Mouse (Mus musculus) bone marrow macrophage, adult 2 months (primary cell): ENCODE results near the gene Npsr1. TPM values are rescaled to one million over a fixed set of nuclear protein-coding genes. Genes with fewer than 3 reads are reported as not detected.

Experiments
- H3K27ac ChIP-seq: 2 replicates; pipeline ENCODE4 v1.5.1; 2012; ENCODE audit warnings: low read depth, low read length; ENCODE audit not compliant: insufficient read depth
- H3K4me1 ChIP-seq: 2 replicates; pipeline ENCODE4 v1.6.1; 2012; ENCODE audit warnings: low read length; ENCODE audit not compliant: control insufficient read depth, insufficient read depth
- H3K4me3 ChIP-seq: 2 replicates; pipeline ENCODE4 v1.5.1; 2012; ENCODE audit warnings: mild to moderate bottlenecking, low read length, moderate library complexity; ENCODE audit not compliant: insufficient read depth
- CTCF ChIP-seq: IDR thresholded peaks from 2 replicates; pipeline ENCODE4 v1.5.1; 2012; ENCODE audit warnings: low read depth, mild to moderate bottlenecking, low read length, moderate library complexity
- POLR2A ChIP-seq: IDR thresholded peaks from 2 replicates; pipeline ENCODE4 v1.6.1; 2012; ENCODE audit warnings: mild to moderate bottlenecking, low read depth, low read length, borderline replicate concordance
- polyA plus RNA-seq: library from polyadenylated mRNA; stranded (reverse); fragments of >200 nt; gene quantifications from 2 replicates; pipeline ENCODE4 v1.2.4, GENCODE M21; 2012; ENCODE audit not compliant: missing spikeins, insufficient read depth, insufficient read length

Npsr1 gene
- polyA plus RNA-seq, 1 experiment = not detected

DNA sequence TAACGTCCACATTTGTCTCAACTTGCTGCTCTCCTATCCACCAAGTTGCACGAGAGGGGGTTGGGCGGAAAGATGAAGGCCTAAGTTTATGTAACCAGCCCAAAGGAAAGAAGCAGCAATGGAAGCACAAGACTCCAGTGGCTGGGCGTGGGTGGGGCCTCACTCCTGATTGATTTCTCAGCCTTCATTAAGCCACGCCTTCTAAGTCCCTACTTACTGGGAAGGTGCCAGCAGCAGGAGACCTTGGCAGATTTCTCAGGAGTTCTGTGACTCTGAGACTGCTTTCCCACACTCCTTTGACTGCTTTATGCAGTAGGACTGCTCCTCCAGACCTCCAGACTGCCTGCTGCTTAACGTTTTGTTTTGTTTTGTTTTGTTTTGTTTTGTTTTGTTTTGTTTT lies 193.6 kb downstream of the Npsr1 start:
- Histone ChIP-seq H3K4me3 (no peak overlapping the region), H3K4me1 (no peaks in the 10 kb centered on the region), H3K27ac (no peak overlapping the region)
- TF ChIP-seq CTCF = no peak
- TF ChIP-seq POLR2A = no peak

- Histone ChIP-seq H3K4me1 (peaks cover 3% of the 10 kb centered on the region), H3K4me3 (no peak overlapping the region), H3K27ac (no peak overlapping the region)
- no peak for TF ChIP-seq CTCF
- no peak for TF ChIP-seq POLR2A
Measured at GRCm38 (mm10) chr9:24293252-24293959, 195.6 kb downstream of the Npsr1 start.

GRCm38 (mm10) chr9:24302906-24303305 lies 205.1 kb downstream of the Npsr1 start:
- Histone ChIP-seq H3K4me3 (no peak overlapping the region), H3K27ac (no peak overlapping the region), H3K4me1 (peaks cover 4% of the 10 kb centered on the region)
- TF ChIP-seq CTCF = no peak

- TF ChIP-seq CTCF (no peak), POLR2A (no peak)
- Histone ChIP-seq H3K4me1 (no peaks in the 10 kb centered on the region), H3K27ac (no peak overlapping the region), H3K4me3 (no peak overlapping the region)
Measured at GRCm38 (mm10) chr9:24306990-24307389, 209.2 kb downstream of the Npsr1 start.

DNA sequence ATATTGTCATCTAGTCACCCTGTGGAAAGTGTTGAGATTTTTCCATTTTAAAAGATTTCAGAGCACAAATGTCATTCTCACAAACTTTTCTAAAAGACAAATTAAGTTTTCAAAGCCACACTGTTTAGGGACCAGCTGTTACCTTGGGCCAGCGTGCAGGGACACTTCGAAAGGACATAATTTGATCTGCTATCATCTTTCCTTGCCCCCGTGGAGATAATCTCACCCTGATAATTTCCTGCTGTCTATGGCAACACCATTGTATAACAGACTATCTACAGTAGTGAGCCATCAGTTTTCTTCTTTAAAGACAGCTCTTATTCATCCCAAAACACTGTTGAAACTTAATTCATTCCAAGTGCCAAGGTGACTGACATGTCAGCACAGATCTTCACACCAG lies 209.6 kb downstream of the Npsr1 start:
- TF ChIP-seq CTCF = no peak
- no peak for TF ChIP-seq POLR2A
- Histone ChIP-seq H3K4me3 (no peak overlapping the region), H3K27ac (no peak overlapping the region), H3K4me1 (no peaks in the 10 kb centered on the region)

GRCm38 (mm10) chr9:24315835-24316234 lies 218.0 kb downstream of the Npsr1 start:
- no peak for TF ChIP-seq POLR2A
- TF ChIP-seq CTCF = no peak
- Histone ChIP-seq H3K4me3 (no peak overlapping the region), H3K4me1 (no peaks in the 10 kb centered on the region), H3K27ac (no peak overlapping the region)

GRCm38 (mm10) chr9:24331661-24332060 lies 233.9 kb downstream of the Npsr1 start:
- no peak overlapping the region for H3K4me3 ChIP-seq
- no peaks in the 10 kb centered on the region for H3K4me1 ChIP-seq
- TF ChIP-seq CTCF (no peak), POLR2A (no peak)
- no peak overlapping the region for H3K27ac ChIP-seq

DNA sequence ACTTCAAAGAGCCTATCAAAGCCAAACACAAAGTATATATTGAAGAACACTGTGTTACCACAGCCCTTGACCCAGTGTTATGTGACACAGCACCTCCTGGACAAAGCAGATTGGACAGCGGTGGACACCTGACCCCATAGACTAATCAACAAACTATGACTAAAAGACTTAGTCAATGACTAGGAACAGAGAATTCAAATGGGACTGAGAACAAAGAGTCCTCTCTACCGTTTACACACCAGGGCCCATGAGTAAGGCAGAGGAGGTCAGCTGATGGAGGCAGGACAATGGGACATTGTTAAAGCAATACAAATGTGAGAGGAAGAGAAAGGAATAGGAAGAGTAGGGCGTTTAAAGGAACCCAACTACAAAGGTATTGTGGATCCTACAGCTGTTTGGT lies 243.5 kb downstream of the Npsr1 start:
- TF ChIP-seq POLR2A = no peak
- no peak for TF ChIP-seq CTCF

DNA sequence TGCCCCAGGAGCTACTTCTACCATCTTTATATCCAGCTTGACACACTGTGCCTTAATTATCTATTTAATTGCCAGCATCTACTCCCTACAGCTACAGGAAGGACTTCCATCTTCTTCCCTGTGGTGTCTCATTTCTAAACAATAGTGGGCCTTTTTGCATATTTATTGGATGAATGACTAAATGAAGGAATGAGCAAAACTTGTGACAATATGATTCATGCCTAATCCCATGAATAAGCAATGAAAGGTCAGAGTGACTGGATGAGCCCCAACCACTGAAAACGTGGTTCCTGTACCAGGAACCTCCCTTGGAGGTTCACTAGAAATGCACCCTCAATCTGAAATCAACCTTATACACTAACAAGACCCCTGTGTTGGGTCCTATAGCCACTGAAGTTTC lies 249.2 kb downstream of the Npsr1 start:
- H3K4me3 ChIP-seq = no peak overlapping the region
- H3K4me1 ChIP-seq = peaks cover 5% of the 10 kb centered on the region
- TF ChIP-seq POLR2A = no peak
- no peak for TF ChIP-seq CTCF
- no peak overlapping the region for H3K27ac ChIP-seq

More for the DNA sequence above, 243.5 kb downstream of the Npsr1 start:
- no peak overlapping the region for H3K27ac ChIP-seq
- no peak overlapping the region for H3K4me3 ChIP-seq
- no peaks in the 10 kb centered on the region for H3K4me1 ChIP-seq

DNA sequence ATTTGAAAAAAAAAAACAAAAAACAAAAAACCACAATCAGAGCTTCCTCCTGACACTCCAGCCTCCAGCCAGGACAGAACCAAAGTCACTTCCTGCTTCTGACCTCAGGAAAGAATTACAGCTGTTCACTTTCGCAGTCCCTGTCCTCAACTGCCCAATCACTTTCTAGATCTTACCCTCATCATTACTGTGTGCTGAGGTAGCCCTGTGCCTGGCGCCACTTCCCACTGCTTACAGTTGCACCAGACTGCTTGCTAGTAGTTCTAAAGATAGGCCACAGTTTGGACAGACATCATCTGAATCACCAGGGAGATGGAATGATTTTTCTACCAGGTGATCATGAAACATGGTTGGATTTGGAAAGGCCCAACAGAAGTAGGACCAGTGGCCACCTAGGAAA lies 251.7 kb downstream of the Npsr1 start:
- H3K4me3 ChIP-seq = no peak overlapping the region
- TF ChIP-seq POLR2A (no peak), CTCF (no peak)

GRCm38 (mm10) chr9:24351402-24351801 lies 253.6 kb downstream of the Npsr1 start:
- TF ChIP-seq CTCF = no peak
- TF ChIP-seq POLR2A = no peak
- Histone ChIP-seq H3K4me3 (no peak overlapping the region), H3K27ac (no peak overlapping the region), H3K4me1 (peaks cover 5% of the 10 kb centered on the region)

More for the DNA sequence above, 251.7 kb downstream of the Npsr1 start:
- peaks cover 5% of the 10 kb centered on the region for H3K4me1 ChIP-seq
- no peak overlapping the region for H3K27ac ChIP-seq
